Mouse (Mus musculus) large intestine, adult 2 months (tissue): ENCODE measurements around the gene Csdc2. TPM values are rescaled to one million over a fixed set of nuclear protein-coding genes. Genes with fewer than 3 reads are reported as not detected.

Experiments
- DNase-seq: peaks from one replicate; pipeline ENCODE4 v3.0.0-alpha.2; 2012; ENCODE audit warnings: low read depth, low spot score
- WGBS: fragments of 180-500 bp; shearing (Covaris S2); methylation state at CpG from one replicate; pipeline ENCODE4 v1.1.7; 2018; 5-methylcytosine and 5-hydroxymethylcytosine counted together
- polyA plus RNA-seq: library from polyadenylated mRNA; depleted of rRNA; stranded (reverse); fragments of >200 nt; gene quantifications from 2 replicates; pipeline ENCODE4 v1.2.3, GENCODE M21; 2012

Gene Csdc2
- polyA plus RNA-seq, 1 experiment, result 2.8 TPM

- 84% methylated on average over 10 of the region's 10 CpGs for WGBS
- DNase-seq, result no peak
Measured at GRCm38 (mm10) chr15:81920546-81921217, 15.9 kb upstream of the Csdc2 start.

GRCm38 (mm10) chr15:81921255-81921654 is 15.3 kb upstream of the Csdc2 start:
- no peak for DNase-seq
- 54% methylated on average over 5 of the region's 5 CpGs for WGBS

- DNase-seq, result no peak
- WGBS, result 83% methylated on average over 11 of the region's 11 CpGs
Measured at GRCm38 (mm10) chr15:81924933-81925332, 11.6 kb upstream of the Csdc2 start.

DNA sequence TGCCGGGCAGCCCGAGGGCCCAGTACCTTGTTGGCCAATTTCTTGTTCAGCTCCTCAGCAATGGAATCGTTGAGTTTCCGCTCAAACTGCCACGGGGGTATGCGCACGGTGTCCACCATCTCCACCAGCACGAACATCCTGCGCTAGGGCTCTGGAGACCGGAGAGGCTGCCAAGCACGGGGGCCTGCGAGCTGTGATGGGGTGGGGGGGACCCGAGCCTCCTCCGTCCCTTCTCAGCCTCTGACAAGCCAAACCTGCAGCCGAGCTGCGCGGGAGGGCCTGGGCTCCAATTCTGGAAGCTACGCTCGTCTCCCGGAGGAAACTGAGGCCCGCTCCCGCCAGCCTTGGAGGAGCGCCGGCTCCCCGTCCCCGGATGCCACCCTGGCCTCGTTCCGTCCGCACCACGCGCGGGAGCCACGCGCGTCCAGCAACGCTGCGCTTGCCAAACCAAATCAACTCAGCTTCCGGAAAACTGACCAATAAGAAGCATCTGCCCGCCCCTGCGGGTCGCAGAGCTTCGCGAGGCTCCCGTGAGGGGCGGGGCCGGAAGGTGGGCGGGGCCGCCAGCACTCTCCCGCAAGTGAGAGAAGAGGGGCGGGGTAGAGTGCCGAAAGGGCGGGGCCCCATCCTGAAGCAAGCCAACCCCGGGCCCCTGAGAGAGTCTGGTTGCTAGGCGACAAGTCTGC is 10.7 kb upstream of the Csdc2 start, which contains the start of gene Polr3h:
TSS of gene Polr3h (minus strand) at position 481 of the 686 bp plus-strand sequence.
- DNase-seq, result peak; percentile 78
- WGBS, result under 1% methylated on average over 54 of the region's 54 CpGs

GRCm38 (mm10) chr15:81926446-81926822 is 10.1 kb upstream of the Csdc2 start:
- DNase-seq, result no peak
- WGBS, result 34% methylated on average over 9 of the region's 9 CpGs

DNA sequence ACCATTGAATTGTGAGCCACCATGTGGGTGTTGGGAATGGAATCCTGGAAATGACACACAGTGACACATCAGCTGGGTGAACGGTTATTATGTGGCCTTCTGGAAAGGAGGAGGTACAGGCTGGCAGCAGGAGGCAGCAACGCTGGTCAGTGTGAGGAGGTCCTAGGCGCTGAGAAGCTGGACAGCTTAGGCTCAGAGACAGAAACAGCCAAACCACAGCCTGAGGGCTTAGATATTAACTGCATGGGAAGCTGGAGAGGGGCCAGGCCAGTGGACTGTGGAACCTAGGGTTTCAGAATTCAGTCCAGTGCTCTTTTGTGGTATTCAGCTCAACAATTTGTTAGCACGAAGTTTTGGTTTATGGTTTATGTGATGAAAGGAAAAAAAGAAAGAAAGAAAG is 8.8 kb upstream of the Csdc2 start:
- DNase-seq, result no peak
- WGBS, result 25% methylated on average over 4 of the region's 4 CpGs

DNA sequence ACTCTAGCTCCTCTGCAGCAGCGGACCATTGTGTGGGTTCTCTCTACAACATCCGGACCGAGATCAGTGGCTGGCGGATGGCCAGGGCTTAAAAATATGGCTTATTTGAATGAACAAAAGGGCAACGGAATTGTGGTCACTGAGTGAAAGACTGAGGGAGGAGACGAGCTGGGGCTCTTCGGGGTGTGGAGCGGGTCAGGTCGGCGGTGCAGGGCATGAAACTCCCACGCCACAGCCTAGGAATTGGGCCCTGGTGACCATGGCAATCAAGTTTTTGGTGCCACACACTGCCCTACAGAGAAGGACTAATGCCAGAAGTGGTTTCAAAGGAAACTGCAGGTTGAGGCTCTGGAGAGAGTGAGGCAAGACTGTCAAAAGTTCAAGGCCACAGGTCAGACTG is 8.3 kb upstream of the Csdc2 start:
- 43% methylated on average over 11 of the region's 11 CpGs for WGBS
- DNase-seq, result no peak

GRCm38 (mm10) chr15:81932951-81933470 is 3.5 kb upstream of the Csdc2 start:
- 40% methylated on average over 12 of the region's 12 CpGs for WGBS

DNA sequence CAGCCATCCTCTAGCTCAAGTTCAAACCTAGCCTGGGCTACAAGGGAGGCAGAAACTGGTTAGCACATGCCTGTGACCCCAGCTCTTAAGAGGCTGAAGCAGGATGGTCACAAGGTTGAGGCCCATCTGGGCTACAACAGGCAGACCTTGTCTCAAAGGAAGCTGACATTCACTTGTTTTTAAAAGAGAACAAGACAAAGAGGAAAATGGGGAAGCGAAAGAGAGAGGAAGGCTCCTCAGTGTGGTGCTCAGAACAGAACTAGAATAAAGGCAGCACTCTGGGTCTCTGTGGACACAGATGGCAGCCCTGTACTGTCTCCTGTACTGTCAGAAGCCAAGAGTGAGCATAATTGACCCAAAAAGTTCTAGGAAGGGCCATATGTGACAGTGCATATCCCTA is 2.6 kb upstream of the Csdc2 start:
- WGBS, result 82% methylated on average over 1 of the region's 1 CpGs
- DNase-seq, result no peak

More at GRCm38 (mm10) chr15:81932951-81933470, 3.5 kb upstream of the Csdc2 start:
- no peak for DNase-seq

DNA sequence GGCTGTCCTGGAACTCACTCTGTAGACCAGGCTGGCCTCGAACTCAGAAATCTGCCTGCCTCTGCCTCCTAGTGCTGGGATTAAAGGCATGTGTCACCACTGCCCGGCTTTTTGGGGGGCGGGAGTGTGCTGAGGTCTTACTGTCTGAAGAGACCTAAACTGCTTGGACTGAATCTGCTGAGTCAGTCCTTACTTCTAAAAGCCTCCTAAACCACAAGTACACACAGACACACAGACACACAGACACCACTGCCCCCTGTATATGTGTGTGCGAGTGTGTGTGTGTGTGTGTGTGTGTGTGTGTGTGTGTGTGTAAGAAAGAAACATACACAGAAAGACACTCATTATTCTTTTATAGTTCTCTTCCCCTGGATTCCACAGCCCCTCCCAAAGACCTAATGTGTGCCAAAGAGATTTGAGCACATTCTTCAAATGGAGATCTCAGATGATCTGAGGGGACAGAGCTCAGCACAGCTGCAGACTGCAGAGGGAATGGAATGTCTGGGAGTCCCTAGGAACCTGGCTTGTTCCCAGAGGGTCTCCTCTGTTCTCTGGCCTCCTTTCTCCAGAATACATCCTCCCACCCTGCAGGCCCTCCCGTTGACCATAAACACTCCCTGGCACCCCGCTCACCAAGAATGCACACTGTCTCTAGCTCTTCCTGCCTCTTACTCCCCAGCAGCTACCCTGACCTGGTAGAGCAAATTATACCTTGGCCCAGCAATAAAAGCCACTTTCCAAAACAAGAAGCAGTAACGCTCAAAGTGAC is 506 bp upstream of the Csdc2 start:
- DNase-seq, result no peak
- 55% methylated on average over 7 of the region's 7 CpGs for WGBS

DNA sequence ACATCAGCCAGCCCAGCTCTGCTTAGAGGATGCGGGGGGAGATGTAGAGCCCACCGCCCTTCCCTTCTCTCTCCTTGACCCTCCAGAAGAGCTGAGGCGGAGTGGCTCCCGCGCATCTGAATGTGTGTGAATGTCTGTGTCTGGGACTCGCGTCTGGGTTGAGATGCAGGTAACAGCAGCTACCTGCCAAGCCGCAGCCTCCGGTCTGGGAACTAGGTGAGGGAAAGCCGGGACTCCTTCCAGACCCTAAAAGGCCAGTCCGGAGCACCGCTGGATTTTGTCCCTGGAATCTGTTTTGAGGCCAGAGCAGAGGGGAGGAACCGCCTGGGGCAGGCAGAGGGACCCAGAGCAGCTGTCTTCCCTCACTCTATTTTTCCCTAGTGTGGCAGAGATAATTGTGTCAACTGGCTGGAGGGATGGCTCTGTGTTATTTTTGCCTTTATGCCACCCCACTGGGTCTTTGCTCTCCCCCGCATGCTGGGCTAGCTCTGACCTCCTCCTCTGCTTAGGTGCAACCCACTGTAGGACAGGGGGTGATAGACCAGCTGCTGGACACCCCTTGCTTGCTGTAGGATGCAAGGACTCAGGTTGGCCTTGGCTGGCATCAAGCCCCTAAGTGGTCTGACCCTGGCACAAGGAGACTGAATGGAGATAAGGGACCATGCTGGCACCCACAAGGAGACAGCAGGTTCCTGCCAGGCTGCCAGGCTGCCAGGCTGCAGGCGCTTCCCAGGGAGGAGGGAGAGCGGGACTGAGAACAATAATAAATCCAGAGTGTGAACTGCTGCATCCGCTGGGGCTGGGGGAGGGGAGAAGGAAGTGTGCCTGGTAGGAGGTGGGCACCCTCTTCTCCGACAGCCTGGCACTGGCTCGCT is 776 bp downstream of the Csdc2 start:
- WGBS, result 18% methylated on average over 19 of the region's 19 CpGs
- DNase-seq, result no peak

DNA sequence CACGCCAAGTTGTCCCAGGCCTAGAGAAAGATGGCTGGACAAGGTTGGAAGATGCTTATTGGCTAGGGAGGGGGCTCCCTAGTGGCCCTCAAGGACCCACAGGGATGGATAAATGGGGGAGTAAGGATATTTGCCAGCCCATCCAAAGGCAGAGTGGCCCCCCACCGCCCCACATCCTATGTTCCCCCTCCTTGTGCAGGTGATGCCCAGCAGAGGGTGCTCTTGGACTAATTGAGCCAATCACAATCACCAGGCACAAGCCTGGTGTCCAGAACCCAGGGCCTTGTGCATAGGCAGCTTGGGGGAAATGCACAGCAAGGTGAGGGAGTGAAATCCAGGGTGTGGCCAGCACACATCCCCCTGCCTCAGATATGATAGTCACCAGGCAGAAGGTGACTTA is 1.7 kb downstream of the Csdc2 start:
- WGBS, result 43% methylated on average over 2 of the region's 2 CpGs
- no peak for DNase-seq

DNA sequence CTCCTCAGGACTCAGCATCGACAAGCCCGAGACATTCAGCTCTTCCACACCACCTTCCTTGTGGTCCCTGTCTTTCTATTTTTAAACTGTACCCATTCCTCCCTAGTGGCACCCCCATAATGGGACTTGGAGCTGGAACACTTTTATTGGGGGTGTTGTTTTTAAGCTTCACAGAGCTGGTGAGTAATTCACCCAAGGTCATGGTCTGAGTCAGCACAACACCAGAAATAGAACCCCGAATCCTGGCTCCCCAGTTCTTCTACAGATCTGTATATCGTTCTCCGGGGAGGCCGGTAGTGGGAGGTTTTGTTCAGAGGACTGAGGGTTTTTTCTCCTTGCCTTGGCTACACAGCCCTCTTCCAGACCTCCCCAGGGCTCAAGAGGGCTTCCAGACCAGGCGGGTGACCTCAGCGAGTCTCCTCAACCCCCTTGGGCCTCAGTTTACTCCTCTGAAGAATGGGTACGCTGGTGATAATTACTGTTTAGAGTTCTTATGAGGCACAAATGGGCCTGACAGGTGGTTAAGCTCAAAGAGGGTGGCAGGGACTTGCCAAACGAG is 2.7 kb downstream of the Csdc2 start:
- WGBS, result 76% methylated on average over 10 of the region's 10 CpGs

DNA sequence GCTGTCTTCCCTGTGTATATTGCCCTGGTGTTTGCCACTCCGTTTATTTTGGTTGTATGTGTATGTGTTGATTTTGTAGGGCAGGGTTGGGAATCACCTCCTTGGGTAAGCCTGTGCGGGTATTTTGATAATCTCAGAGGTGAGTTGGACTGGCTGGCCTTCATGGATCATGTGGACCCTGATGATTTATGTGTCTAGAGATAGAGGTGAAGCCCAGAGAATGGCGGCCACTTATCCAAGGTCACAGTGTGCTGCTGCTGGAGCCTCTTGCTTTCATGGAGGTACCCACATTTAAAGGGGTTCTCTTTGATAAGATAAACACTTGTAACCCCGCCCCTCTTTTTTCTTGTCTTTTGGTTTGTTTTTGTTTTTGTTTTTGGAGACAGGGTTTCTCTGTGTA is 3.2 kb downstream of the Csdc2 start:
- WGBS, result 61% methylated on average over 4 of the region's 4 CpGs
- no peak for DNase-seq

More for the DNA sequence above, 2.7 kb downstream of the Csdc2 start:
- DNase-seq, result no peak

- DNase-seq, result no peak
- 89% methylated on average over 5 of the region's 5 CpGs for WGBS
Measured at GRCm38 (mm10) chr15:81940219-81940618, 3.7 kb downstream of the Csdc2 start.

- DNase-seq, result no peak
- 92% methylated on average over 2 of the region's 2 CpGs for WGBS
Measured at GRCm38 (mm10) chr15:81941010-81941409, 4.5 kb downstream of the Csdc2 start.

DNA sequence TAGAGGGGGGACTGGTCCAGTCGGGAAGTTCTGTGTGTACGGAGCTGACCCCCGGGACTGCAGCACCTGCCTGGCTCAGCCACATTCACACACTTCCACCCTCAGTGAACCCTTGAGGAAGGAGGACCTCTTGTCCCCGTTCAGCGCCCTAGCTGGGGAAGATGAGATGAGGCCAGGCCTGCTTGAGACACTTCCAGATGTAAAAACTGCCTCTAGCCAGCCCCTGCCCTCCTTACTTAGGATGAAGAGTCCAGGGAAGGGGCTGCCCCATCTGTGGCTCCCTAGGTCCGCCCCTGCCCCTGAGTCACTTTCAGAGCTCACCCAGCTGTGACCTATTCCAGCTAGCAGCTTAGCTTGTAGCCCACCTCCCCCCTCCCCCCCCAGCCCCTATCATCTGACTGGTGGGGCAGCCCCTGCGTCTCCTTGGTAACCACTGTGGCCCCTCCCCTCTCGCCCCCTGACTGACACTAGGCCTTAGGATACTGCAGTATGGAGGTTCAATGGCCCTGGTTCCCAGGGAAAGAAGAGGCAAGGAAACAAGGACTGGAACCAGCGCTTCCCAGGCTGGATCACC is 6.7 kb downstream of the Csdc2 start:
- DNase-seq, result no peak
- WGBS, result 43% methylated on average over 9 of the region's 9 CpGs

- WGBS, result 79% methylated on average over 10 of the region's 10 CpGs
- no peak for DNase-seq
Measured at GRCm38 (mm10) chr15:81949076-81949475, 12.5 kb downstream of the Csdc2 start.
